Mouse (Mus musculus) heart, adult 2 months (tissue): ENCODE data around the gene Fpr2.

ENCODE experiments used
- CTCF ChIP-seq: fragments of 200-600 bp; IDR thresholded peaks from 2 replicates; pipeline ENCODE4 v1.8.1; 2022; ENCODE audit warnings: antibody characterized with exemption, mild to moderate bottlenecking, moderate library complexity
- EP300 ChIP-seq: fragments of 200-500 bp; IDR thresholded peaks from 2 replicates; pipeline ENCODE4 v1.6.1; 2011; ENCODE audit warnings: low read depth, low read length, control low read depth; ENCODE audit not compliant: insufficient read depth
- POLR2A ChIP-seq: fragments of 200-500 bp; IDR thresholded peaks from 2 replicates; pipeline ENCODE4 v1.6.1; 2011; ENCODE audit warnings: mild to moderate bottlenecking, low read depth, low read length, control low read depth; ENCODE audit not compliant: insufficient read depth

DNA sequence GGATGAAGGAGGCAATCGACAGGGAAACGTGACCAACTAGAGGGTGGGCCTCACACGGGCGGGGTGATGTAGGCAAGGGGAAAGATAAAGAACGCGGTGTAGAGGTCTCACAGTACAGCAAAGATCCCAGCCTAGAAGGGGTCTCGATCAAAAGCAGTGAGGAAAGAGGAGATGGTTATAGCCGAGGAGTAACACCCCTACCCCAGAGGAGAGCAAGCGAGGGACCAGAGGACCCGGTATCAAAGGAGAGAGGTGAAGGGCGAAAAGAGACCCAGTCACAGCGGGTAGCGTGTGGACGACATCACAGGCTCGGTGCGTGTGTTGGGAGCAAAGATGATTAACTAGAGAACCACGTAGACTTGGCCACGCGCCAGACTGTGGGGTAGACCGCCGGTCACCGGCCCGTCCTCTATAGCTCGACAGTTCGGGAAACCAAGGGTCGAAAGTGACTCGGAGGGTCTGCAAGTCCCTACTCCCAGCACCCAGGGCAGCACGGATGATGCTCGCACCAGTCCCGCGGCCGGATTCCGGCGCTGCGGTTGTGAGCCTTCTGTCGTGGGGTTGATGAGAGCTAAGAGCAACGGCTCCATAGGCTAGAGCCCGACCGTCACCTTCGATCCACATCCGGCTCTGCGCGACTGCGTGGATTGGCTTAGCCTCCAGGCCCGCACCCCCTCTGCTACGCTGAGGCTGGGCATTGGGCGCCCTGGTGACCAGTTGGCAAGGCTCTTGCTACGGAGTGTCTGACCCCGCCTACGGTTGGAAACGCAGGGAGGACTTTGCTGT is 22.2 kb downstream of the Fpr2 start:
- TF ChIP-seq POLR2A (peak; percentile 61; the same call in 1 of the 2 replicates), CTCF (no peak), EP300 (no peak)
